Mouse (Mus musculus) left cerebral cortex, postnatal 4 days (tissue): ENCODE measurements around the gene Smad9. TPM values are rescaled to one million over a fixed set of nuclear protein-coding genes. Genes with fewer than 3 reads are reported as not detected.
A peak's percentile ranks its signal among the peaks of the same experiment; 100 is the strongest.

Experiments used
- DNase-seq: peaks from one replicate; pipeline ENCODE4 v3.0.0-alpha.2; 2022
- intact Hi-C: fragments of 180-260 bp; cut with DNase I; formaldehyde crosslinking; loops from one replicate; pipeline ENCODE4 v1.15.1; 2025
- total RNA-seq, 2 experiments: library from RNA; stranded (reverse); gene quantifications; 2 replicates each; pipeline ENCODE4 v1.2.3; 2021

Gene Smad9
- 1 to 10 TPM; 2.8 to 3.1 TPM for total RNA-seq

DNA sequence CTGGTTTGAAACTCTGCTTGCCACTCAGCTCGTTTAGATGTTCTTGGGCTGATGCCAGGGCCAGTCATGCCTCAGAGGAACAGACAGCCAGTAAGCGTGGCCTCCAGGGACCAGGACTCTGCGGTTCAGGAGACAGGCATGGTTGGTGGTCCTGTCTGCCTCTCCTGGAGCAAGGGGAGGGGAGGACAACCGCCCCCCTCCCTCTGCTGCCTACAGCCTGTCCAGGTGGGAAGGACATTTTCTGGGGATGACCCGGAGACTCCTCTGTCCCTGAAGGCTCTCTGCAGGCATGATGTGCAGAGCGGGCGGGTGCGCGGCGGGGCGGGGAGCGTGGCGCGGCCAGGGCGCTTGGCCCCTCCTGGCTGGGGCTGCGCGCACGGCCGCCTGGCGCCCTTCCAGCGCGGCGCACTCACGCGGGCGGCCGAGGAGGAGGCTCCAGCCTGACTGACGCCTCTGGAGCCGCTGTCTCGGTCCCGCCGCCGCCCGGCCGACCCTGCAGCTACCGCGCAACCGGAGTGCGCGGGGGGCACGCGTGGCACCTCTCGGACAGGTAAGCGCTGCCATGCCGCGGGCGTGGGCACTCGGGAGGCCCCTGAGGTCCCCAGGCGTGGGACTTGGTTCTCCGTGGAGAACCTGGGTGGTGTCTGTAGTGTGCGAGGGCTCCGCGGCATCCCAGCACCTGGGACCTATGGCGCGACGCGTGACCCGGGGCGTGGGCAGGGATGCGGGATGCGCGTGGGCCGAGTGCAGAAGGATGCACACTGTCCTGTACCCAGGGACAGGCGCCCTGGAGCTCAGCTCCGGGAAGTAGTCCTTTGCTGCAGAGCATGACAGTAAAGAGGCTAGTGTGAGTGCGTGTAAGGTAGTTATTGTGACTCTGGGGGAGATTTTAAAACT, at the start of gene Smad9:
TSS of gene Smad9 (plus strand) at position 438 of the 897 bp plus-strand sequence.
- peak; percentile 57 for DNase-seq
- intact Hi-C loops: no loop called here

DNA sequence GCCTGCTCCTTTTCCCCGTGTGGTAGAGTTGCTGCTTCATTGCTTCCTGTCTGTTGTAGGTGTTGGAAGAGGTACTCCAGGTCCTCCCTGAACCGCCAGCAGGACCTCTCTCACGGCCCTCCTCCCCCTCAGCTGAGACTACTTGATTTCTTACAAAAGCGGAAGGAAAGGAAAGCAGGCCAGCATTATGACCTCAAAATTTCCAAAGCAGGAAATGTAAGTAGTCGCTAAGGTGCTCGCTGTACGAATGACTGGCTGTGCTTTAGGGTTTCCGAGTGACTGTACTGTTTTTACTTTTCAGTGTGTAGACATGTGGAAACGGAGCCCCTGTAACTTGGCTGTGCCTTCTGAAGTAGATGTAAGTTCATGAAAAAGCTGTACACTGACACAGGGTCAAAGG, 46.4 kb upstream of the Smad9 start:
- no peak for DNase-seq
- intact Hi-C loops: no loop called here

DNA sequence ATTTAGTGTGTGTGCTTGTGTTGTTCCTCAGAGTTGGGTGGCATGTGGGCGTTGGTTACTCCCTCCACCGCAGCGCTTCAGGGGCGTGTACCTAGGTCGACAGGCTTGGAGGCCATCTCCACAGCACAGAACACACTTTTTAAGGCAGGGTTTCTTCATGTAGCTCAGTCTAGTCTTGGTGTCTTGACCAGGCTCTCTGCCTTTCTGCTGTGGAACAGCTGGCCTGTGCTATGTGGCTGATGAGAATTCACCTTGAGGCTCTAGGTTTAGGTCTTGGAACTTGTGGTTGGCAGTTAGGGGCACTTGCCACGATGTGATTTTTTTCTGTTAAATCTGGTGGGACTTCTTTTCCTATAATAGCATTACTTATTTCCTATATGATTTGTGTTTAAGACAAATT, 41.1 kb upstream of the Smad9 start, which contains the start of gene Gm21958:
TSS of gene Gm21958 (minus strand) at position 101 of the 400 bp plus-strand sequence.
- DNase-seq: no peak
- intact Hi-C loops: no loop called here

DNA sequence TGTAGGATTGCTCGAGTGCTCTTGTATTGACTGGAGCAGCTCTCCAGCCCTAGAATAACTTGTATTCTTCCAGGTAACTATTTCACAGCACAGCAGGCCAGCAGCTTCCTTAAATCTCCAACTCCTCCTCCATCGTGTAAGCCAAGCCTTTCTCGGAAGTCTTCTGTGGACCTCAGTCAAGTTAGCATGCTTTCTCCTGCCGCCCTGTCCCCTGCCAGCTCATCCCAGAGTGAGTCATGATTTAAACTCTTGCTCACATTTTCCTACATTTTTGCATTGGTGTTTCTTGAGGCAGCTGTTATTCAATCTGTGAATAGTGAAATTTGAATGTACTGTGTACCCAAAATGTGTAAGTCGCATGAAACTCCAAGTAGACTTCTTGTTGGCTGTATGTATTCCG, 39.9 kb upstream of the Smad9 start:
- no peak for DNase-seq
- intact Hi-C loops: no loop called here

DNA sequence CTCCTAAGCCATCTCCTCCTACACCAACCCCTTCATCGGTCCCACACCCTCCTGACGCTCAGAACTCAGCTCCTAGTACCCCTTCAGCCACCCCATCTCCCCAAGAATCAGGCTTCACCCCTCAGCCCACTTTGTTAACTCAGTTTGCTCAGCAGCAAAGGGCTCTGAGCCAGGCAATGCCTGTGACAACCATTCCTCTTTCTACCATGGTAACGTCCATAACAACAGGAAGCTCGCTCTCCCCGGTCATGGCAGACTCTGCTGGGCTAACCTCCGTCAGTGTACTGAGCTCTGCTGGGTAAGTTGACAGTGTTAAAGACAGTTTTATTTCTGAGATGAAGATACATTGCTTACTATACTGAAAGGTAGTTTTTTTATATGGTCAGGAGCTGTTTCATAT, 38.0 kb upstream of the Smad9 start:
- intact Hi-C loops: no loop called here
- DNase-seq: no peak

DNA sequence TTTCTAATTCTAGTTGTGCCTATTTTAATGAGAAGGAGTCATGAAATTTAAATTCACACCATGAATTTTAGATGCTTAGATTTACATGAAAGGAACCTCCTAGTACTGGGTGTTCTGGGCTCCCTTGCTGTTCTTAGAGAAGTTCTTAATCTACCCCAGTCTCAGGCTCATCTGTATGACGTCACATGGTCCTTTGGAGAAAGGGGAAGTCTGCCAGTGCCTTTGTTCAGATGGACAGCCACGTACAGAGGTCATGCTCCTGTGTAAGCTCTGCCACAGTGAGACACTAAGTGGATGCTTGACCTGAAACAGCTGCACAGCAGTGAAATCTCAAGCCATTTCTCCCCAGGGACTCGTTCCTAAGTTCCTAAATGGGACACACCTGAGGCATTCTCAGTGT, 36.4 kb upstream of the Smad9 start:
- intact Hi-C loops: no loop called here

DNA sequence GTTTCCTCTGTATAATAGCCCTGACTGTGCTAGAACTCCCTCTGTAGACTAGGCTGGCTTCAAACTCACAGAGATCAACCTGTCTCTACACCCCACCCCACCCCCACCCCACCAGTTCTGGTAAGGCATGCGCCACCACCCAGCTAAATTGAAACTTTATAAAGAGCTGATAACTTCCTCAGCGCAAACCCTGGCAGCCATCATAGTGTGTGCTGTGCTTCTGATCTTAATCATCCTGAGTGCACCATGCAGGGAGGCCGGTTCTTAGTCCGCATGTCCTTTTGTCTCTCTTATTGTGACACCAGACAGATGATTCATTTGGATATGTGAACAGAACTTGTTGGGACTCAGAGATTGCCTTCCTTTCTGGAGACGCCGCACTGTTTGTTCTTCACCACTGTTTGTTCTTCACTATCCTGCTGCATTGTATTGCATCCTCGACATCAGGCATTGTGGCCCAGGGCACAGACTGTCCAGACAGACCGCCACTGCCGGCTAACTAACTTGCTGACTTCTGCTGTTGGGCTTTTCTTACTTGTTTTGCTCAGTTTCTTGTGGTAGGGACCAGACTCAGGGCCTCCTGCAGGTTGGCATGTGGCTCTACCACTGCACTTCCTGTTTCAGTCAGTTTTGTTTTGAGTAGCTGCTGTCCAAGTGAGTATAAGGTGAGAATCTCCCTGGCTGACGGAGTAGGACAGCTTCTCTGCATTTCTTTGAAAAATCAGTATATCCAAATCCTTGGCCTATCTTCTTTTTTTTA, 31.5 kb upstream of the Smad9 start:
- intact Hi-C loops: no loop called here
- DNase-seq: no peak

More for the DNA sequence above, 36.4 kb upstream of the Smad9 start:
- no peak for DNase-seq

DNA sequence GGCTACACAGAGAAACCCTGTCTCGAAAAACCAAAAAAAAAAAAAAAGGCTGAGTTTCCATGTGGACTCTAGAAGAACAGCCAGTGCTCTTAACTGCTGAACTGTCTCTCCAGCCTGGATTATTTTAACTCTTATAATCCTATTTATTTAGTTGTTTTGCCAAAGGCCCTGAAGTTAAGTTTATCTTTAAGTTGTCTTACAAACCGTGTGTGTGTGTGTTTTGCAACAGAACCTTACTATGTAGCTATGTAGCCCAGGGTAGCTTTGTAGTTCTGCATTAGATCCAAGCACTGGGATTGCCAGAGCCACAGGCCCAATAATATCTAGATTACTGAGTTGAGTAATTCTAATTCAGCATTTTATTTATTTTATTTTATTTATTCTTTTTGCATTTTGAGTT, 30.0 kb upstream of the Smad9 start:
- no peak for DNase-seq
- intact Hi-C loops: no loop called here

DNA sequence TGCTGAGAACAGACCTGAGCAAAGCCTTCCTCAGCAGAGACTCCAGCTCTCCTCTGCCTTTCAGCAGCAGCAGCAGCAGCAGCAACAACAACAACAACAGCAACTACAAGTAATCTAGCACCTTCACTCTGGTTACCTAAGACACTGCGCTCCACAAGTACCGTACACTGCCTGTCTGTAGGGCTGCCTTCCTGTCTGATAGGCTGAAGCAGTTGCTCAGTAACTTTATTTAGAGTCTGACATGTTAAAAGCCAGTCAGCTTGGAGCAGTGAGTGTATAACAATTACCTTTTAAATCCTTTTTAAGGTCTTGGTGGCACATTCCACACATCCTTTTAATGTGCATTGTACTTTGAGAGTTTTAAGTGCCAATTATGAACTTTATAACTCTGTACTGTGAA, 27.8 kb upstream of the Smad9 start:
- intact Hi-C loops: no loop called here
- DNase-seq: no peak

DNA sequence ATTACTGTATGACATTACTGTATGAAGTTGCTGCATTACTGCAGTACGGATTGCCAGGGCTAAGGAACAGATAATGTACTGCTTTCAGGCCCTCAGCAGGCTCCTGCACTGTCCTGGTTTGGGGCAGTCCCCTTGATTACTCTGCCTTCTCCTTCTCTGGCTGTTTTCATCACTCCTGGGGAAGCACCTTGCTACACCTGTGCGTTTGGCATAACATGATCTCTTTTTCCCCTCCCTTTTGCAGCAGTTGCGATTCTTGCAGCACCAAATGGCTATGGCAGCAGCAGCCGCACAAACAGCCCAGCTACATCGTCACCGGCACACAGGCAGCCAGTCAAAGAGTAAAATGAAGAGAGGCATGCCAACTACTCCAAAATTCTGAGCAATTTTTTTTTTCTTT, 27.3 kb upstream of the Smad9 start:
- intact Hi-C loops: no loop called here
- no peak for DNase-seq

DNA sequence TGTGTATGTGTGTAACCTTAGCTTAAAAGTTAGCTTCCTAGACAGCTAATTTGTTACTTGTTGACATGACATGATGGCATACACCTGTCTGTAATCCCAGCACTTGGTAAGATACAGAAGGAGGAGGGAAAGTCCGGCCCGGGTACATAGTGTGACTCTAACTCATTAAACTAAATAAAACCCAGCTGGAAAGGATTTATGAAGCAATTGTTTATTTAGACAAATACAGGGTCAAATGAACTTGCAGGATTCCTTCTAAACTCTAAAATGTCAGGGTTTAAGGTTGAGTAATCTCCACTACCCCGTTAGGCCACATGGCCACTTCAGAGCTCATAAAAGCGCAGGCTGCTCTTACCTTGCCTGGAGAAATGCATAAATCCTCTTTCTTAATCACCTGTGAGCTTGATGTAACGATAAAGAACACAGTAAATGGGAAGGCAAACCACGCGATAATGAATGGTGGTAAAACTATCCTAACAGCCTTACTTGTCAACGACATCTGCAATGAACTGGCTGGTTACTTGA, 23.7 kb upstream of the Smad9 start:
- intact Hi-C loops: no loop called here
- no peak for DNase-seq

DNA sequence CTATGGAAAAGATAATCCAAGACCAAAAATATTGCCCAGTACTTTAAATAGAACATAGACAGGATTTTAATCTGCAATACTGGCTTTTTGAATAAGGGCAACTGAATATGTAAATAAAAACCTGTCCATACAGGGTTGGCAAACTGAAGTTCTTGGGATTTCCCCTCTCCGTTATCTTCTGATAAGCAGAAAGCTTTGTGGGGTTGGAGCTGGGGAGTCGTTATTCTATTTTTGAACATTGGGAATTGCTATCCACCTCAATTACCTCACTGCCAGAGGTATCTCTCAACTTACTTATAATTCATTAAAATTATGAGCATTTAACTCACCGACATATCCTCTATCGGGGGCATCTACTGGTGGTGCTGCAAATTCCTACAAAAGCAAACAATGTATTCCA, 23.0 kb upstream of the Smad9 start:
- intact Hi-C loops: no loop called here

DNA sequence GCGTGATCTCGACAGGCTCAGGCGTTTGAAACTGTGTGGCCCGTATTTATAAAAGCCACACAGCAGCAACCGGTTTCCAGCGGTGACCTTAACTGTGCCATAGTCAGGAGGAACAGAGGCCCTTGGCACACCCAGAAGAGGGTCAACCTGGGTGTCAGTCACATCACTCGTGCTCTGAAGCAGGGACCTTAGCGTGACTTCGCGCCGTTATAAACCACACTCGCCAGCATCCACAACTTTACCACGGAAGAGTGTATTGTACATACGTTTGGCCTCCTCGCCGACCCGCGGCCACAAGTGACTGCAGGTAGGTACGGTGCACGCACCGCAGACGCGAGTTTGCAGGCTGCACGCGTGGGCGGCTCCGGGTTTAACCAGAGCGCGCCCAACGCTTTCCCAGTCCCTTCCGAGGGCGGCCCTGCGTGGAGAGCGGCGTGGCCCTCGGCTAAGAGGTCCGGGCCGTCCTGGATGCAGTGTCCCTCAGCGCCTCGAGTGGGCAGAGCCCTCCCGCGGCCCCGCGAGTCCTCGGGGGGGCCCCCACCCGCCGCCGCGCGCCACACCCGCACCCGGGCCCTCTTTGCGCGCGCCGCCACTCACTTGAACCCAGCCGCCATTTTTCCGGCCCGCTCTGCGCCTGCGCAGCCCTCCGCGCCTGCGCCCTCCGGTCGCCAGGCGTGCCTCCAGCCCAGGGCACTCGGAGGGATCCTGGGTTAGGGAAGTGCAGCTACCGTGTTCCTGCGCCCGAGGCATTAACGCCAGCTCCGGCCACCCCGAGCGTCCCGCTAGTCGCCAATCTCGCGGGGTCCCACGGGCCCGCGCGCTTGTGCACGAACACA, 20.8 kb upstream of the Smad9 start:
- peak; percentile 93 for DNase-seq
- intact Hi-C loops: no loop called here

More for the DNA sequence above, 23.0 kb upstream of the Smad9 start:
- no peak for DNase-seq

DNA sequence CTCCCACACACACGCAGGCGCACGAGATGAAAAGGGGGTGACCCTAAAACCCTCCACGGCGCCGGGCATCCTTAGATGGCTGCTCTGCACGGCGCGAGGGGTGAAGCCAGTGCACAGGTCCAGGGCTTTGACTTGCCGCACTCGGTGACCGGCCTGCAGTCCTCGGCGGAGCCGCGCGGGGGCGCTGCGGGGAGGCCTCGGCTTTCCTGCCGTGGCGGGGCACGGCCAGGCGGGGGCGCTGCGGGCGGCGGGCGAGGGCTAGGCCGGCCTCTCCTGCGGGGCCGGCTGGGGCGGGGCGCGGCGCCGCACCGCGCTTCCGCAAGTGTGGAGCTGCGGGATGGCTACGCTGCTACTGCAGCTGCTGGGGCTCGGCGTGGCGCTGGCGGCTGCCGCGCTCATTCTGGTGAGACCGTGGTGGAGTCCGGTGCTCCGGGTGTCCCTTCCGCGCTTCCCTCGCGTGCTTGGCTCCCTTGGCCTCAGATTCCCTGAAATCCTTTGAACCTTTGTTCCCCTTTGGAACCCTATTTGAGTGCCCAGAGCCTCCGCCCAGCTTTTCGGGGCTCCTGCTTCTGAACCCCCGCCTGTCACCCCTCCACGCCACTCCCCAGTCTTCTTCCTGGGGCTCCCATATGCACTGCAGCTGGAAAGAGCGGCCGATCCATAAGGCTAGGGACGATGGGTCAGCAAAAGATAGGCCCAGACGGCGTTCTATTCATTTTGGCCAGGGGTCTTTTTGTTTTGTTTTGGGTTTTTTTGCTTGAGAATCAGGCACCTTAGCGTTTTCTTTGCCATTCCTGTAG, 19.9 kb upstream of the Smad9 start, which contains the start of the genes Exosc8 and Alg5:
TSS of gene Exosc8 (minus strand) at position 147 of the 800 bp plus-strand sequence.
TSS of gene Alg5 (plus strand) at position 293 of the 800 bp plus-strand sequence.
- peak; percentile 91 for DNase-seq
- intact Hi-C loops: no loop called here

DNA sequence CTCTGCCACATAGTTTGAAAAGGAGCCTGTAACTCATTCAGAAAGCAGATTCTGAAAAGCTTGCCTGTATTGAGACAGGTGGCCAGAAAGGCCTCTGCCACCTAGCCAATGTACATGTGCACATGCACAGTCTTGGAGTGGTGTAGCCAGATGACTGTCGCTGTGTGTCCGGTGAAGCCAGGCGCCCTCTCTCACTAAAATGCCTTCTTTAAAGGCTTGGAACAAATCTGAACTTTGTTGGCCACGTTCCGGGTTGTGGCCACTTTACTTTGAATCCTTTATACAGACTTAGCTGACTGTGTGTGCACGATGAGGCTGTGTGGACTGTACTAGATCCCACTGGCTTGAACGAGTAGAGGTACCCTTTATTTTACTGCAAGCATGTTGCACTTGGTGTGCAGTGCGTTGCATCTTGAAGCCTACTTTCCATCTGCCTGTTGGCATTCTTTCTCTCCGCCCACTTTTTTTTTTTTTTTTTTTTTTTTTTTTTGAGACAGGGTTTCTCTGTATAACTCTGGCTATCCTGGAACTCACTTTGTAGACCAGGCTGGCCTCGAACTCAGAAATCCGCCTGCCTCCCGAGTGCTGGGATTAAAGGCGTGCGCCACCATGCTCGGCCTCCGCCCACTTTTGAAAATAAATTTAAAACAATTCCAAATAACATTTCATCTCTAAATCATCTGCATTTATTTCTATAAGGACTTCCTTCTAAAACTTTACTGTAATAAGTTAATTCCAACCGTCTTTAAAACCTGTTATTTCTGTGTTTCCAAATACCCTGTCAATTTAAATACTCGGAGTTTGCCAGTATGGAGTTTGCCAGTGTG, 19.1 kb upstream of the Smad9 start:
- DNase-seq: no peak
- intact Hi-C loops: no loop called here

DNA sequence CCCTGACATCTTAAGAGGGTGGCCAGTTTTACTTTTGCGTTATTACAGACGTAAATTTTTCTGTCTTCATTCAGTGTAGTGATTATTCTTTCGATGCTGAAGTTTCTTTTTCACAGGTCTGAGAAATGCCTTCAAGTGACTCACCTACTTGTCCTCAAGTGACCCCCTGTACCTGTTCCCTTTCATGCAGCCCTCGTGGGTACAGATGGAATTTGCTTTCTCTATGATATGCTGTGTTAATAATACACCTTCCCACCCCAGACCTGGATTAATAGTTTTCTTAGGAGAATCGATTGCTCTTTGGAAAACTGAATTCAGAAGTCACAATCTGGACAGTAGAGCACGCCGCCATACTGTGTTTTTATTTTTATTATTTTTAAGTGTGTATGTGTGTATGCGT, 18.1 kb upstream of the Smad9 start:
- intact Hi-C loops: no loop called here
- no peak for DNase-seq

DNA sequence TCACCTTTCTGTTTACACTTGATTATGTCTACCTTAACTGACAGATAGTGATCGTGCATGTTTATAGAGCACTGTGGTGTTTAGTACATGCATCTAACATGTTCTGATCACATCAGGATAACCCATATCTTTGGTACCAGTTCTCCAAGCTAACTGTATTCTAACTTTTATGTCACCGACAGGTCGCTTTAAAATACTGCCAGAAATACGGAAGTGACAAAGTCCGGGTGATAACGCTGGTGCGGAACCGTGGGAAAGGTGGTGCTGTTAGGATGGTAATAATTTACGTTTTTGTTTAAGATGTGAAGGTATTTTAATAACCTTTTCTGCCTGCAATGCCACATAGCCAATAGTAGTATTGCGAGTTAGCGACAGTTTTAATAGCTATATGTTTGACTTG, 13.4 kb upstream of the Smad9 start:
- DNase-seq: no peak
- intact Hi-C loops: no loop called here

DNA sequence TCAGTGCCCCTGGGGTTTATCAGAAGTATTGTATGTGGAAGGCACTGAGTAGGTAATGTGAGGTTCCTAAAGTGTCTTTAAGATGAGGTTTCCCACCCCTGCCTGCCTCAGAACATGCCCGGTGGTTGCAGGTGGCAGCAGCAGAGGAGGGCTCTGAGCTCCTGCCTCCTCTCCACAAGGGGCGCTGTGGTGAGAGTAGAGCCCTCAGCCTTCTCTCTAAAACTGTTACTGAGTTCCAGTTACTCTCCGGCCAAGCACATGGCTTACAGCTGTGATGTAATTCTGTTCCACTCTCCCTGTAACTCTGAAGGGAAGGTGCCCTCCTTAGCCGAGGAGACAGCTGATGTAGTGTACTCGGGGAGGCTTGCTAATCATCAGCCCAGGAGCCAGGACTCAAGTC, 9.6 kb upstream of the Smad9 start:
- DNase-seq: peak; percentile 23
- intact Hi-C loops: no loop called here

DNA sequence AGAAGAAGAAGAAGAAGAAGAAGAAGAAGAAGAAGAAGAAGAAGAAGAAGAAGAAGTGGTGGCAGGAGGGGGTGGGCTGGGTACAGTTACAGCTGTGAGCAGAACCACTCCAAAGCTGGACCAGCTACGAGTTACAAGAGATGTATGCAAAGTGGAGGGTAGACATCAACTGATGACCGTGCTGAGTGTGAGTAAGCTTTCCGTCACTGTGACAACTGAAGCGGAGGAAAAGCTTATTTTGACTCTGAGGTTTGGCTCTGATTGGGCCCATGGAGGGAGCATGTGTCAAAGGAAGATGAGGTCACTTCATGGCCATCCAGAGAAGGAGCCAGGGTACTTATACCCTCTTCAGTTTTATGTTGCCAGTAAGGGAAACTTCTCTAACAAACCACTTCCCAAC, 2.0 kb upstream of the Smad9 start:
- intact Hi-C loops: no loop called here

More for the DNA sequence above, 2.0 kb upstream of the Smad9 start:
- no peak for DNase-seq
